Mouse (Mus musculus): ENCODE measurements around the gene Gnb1l.

Gene Gnb1l

GRCm38 (mm10) chr16:18586076-18586905 lies 87.8 kb downstream of the Gnb1l start:
- DNase-seq (ENCODE audit: low read depth, low spot score): no peak

- no peak for DNase-seq (ENCODE audit: low read depth, low spot score)
Measured at GRCm38 (mm10) chr16:18586906-18587546, 88.5 kb downstream of the Gnb1l start.

- no peak for DNase-seq (ENCODE audit: low read depth, low spot score)
Measured at GRCm38 (mm10) chr16:18587847-18588737, 89.6 kb downstream of the Gnb1l start.

- DNase-seq (ENCODE audit: low read depth, low spot score): no peak
Measured at GRCm38 (mm10) chr16:18588738-18589055, 90.2 kb downstream of the Gnb1l start.

DNA sequence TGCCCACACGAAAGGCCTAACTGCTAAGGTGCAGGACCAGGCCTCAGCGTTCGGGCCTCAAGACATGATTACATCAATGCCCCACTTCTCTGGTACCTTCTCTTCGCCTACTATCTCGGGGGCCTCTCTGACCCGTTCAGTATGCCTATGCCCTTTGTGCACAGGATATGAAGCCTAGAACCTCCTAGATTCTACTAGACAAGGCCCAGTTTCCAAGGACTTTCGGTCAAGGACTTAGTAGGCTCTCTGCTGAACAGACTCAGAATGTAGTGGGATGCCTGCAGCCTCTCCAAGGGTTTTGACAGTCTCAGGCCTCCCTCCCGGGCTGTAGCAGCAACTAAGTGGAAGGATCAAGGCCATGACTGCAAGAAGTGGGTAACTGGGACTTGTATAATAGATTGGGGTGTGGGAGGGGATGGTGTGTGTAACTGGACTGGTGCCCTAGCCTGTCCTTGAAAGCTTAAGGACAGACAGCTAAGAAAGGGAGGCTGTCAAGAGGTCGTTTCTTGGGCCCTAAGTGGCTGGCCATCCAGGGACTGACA lies 90.6 kb downstream of the Gnb1l start:
- DNase-seq (ENCODE audit: low read depth, low spot score): no peak

- DNase-seq (ENCODE audit: low read depth, low spot score): no peak
Measured at GRCm38 (mm10) chr16:18589804-18590790, 91.6 kb downstream of the Gnb1l start, which contains the start of gene Tbx1. Gene Tbx1 (minus strand): TSS chr16:18590671.

GRCm38 (mm10) chr16:18591047-18592018 lies 92.8 kb downstream of the Gnb1l start:
- no peak for DNase-seq (ENCODE audit: low read depth, low spot score)

DNA sequence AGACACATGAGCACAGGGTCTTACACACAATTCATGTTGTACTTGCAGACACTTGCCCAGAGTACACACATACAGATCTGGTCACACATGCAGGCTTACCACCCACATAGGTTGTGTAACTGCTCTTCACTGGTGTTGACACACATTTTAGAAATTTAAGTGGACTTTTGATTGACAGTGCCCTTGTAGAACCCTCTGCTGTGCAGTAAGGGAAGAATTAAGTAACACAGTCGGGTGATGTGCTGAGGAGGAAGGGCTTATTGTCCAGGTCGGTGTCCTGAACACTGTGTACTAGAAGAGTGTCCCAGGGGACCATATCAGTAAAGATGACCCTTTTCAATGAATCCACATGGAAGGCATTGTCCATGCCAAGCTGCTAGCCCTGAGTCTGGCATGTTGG lies 95.4 kb downstream of the Gnb1l start:
- no peak for DNase-seq (ENCODE audit: low read depth, low spot score)

DNA sequence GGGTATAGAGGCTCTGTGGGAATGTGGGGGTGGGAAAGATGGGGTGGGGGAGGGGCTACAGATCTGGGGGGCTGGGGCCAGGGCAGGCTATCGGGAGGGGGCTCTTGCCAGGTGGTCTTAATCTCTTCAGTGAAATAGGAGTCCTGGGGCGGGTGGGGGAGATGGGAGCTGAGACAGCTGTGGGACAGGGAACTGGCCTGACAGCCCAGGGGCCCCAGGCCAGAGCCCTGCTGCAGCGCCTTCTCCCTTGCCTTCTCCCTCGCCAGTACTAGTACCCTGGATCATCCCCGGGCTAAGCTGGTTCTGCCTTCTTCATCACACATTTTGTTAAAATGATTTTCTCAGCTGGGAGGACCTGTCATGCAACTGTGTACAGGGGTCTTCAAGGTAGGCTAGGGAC lies 97.7 kb downstream of the Gnb1l start:
- DNase-seq (ENCODE audit: low read depth, low spot score): no peak

DNA sequence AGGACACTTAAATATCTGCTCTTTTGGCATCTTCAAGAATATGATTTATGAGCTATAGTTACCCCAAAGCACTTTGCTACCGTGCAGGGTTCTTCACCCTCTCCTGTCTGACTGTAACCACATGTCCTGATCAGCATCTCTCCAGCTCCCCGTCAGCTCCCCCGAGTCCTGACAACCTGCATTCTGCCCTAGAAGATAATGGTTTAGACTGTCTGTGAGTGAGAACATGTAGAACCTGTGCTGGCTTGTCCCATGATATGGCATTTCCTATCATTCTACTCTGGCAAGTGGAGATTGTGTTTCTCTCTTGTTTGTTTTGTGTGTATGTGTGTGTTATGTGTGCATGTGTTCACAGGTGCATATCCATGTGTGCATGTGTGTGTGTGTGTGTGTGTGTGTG lies 99.5 kb downstream of the Gnb1l start:
- DNase-seq (ENCODE audit: low read depth, low spot score): no peak

DNA sequence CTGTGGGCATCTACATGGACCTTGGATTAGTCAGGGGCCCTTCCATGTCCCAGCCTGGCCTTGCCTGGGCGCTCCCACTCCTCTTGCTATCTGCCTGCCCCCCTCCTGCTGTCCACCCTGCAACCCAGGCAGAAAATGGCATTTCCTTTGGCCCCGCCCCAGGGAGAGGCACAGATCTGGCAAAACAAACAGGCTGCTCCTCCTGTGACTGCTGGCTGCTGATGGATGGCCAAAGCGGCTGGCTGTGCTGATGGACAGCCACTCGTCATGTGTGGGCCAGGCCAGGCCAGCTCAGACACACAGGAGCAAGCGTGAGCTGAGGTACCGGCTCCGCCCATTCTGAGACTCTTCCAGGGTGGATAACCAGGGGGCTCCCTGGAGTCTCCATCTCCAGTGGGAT lies 102.9 kb downstream of the Gnb1l start:
- DNase-seq (ENCODE audit: low read depth, low spot score): no peak

DNA sequence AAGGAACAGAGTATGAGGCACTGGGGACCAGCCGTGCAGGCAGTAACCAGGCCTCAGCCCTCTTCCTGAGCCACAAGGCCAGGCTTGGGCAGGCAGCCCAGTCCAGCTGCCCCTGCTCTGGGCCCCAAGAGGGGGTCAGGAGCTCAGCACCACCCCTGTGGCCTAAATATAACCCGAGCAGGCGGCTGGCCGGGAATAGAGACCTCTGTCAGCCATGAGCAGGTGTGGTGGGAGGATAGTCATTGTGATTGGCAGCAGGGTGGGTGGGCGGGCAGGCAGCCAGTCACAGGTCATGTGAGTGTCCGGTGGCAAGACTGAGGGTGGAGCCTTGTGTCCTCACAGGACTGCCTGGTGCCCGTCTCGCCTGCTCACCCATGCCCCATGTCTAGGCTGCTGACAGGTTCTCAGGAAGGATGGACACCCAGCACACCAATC lies 105.8 kb downstream of the Gnb1l start:
- DNase-seq (ENCODE audit: low read depth, low spot score): peak; percentile 31

DNA sequence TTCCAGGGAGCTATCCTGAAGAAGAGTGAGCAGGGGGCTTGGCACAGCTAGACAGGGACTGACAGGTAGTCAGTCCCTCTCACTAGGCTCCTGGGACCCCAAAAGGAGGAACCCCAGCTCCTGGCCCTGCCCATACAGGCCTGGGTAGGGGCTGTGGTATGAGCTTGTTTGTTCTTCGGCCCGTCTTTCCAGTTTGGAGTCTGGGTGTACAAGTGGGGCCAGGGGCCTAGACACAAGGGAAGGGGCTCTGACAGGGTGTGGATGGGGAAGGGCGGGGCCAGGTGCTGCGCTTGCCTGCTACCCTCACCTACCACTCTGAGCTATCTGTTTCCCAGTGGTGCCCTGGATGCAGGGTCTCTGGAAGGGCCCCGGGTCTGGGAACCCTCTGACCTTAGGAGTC lies 107.2 kb downstream of the Gnb1l start:
- no peak for DNase-seq (ENCODE audit: low read depth, low spot score)

DNA sequence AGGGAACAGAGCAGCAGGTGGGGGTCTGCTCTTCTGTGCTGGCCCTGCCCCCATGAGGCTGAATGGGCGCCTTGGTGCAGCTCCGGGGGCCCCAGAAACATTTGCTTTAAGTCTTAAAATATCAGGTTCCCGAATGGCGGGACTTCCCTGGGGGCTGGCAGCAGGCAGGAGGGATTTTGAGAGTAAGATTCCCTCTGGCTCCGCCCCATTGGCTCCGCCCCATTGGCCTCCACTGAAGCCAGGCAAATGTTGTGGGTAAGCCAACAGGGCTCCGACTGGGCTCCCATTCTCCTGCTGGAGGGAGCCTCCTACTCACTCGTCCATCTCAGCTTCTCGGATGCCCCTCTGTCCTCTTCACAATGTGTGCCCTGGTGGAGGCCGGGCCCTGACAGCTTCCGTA lies 109.7 kb downstream of the Gnb1l start:
- DNase-seq (ENCODE audit: low read depth, low spot score): no peak

DNA sequence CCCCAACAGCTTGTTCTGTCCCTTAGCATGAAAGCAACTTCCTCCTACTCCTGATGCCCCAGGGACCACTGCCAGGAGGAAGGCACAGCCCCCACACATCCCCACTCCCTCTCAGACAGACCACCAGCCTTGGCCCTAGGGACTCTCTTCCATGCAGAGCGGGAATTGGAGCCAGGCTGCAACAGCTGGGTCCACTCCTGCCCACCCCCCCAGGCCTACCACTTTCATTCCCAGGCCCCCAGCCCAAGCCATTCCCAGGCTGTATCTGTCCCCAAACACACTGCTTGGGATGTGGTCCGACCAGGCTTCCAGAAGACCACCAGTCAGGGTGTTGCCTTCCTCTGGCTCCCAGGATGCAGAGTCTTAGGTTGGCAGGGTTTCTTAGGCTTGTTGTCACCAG lies 110.6 kb downstream of the Gnb1l start:
- no peak for DNase-seq (ENCODE audit: low read depth, low spot score)

GRCm38 (mm10) chr16:18611752-18612151 lies 113.2 kb downstream of the Gnb1l start:
- no peak for DNase-seq (ENCODE audit: low read depth, low spot score)

- no peak for DNase-seq (ENCODE audit: low read depth, low spot score)
Measured at GRCm38 (mm10) chr16:18613301-18613700, 114.8 kb downstream of the Gnb1l start.
